Mouse (Mus musculus) macrophage (primary cell): ENCODE measurements around the gene Cep83. TPM values are rescaled to one million over a fixed set of nuclear protein-coding genes. Genes with fewer than 3 reads are reported as not detected.

ENCODE experiments used
- H3K27ac ChIP-seq: fragments of 350-480 bp; formaldehyde crosslinking; 2 replicates; pipeline ENCODE4 v1.9.0; 2021
- H3K36me3 ChIP-seq: fragments of 350-480 bp; formaldehyde crosslinking; 2 replicates; pipeline ENCODE4 v1.9.0; 2021; ENCODE audit errors: inconsistent target
- H3K4me3 ChIP-seq: fragments of 350-480 bp; formaldehyde crosslinking; 2 replicates; pipeline ENCODE4 v1.9.0; 2021; ENCODE audit errors: inconsistent target
- H3K79me2 ChIP-seq: fragments of 350-480 bp; formaldehyde crosslinking; 2 replicates; pipeline ENCODE4 v1.9.0; 2021; ENCODE audit errors: inconsistent target
- WGBS: methylation state at CpG from one replicate; pipeline ENCODE4 v1.1.7; 2026; ENCODE audit warnings: inconsistent platforms; ENCODE audit not compliant: missing documents; 5-methylcytosine and 5-hydroxymethylcytosine counted together
- polyA plus RNA-seq: library from polyadenylated mRNA; stranded (reverse); fragments of 250-400 nt; gene quantifications from 3 replicates; pipeline ENCODE4 v1.2.4, GENCODE M21; 2018; ENCODE audit warnings: inconsistent platforms

The Cep83 gene
- polyA plus RNA-seq, 1 experiment from 2014 or later, result 20.2 TPM

DNA sequence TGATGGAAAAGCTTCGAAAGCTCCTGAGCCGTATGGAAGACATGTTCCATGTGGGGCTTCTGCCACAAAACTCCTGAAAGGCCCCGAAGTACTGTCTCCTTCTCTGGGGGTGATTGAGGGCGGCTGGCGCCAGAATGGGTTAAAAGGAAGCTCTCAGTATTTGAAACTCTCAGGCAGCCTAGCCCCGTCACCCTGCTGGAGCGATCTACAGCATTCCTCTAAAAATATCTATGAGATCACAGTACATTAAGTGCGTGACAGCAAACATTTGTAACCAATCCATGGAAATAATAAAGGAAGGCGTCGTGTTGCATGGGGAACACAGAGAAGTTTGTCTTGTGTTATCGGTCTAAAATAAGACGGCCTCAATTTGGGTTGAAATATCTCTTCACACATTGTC, 138.0 kb downstream of the Cep83 start:
- no peak overlapping the region for H3K4me3 ChIP-seq
- peaks cover 51% of the 10 kb centered on the region for H3K36me3 ChIP-seq
- H3K79me2 ChIP-seq, result no peaks in the 10 kb centered on the region
- WGBS, result 95% methylated on average over 12 of the region's 12 CpGs
- no peak overlapping the region for H3K27ac ChIP-seq

DNA sequence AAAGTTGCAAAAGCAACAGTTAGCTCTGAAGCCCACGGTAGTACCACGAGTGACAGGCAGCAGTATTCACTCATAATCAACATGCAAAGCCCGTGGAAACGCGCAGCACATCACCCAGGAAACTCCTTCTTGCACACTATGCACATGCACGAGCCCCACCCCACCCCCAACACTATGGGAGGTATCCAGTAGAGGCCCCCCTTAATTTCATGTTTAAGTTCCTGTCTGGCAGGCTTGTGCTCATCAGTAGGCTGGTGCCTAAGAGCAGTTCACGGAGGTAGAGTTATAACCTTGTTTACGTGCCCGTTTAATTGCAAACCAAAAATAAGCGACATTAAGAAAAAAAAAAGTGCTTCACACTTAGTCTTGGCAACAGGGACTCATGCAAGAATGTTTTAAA, 138.9 kb downstream of the Cep83 start:
- WGBS, result 76% methylated on average over 9 of the region's 10 CpGs
- no peaks in the 10 kb centered on the region for H3K79me2 ChIP-seq
- H3K36me3 ChIP-seq, result peaks cover 53% of the 10 kb centered on the region
- H3K27ac ChIP-seq, result no peak overlapping the region
- H3K4me3 ChIP-seq, result no peak overlapping the region

DNA sequence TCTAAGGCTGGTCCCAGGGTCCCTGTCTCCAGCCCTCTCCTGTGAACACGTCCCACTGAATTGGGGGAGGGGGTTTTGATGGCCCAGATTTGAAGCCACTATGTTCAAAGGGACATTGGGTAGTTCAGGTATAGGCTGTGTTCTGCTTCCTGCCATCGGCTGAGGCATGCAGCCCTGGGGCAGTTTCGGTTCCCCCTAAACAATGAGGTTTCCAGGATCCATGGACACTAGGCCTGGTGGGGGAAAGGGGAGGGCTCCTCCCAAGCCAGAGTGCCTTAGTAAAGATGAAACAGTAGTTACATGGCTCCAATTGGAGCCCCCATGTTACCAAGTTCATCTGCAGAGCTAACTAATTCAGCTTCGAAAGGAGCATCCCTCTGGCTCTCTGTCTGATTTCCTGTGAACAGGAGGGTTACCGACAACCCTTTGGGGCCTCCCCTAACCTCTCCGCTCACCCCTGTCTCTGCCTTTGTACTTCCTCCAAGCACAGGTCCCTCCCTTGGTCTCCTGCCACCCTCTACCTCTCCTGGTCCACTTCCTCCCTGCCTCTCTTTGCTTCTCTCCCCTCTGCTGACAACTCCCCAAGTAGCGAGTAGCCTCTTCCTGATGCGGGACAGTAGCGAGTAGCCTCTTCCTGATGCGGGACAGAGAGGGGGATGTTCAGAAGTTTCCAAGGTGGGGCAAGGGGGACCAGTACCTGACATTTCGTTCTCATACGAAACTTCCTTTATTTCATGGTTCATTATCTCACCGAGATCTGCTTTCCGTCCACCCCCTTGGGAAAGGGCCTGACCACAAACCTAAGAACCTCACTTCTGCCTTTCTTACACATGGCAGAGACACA, 139.7 kb downstream of the Cep83 start:
- H3K4me3 ChIP-seq, result no peak overlapping the region
- H3K36me3 ChIP-seq, result peaks cover 50% of the 10 kb centered on the region
- peak overlapping the region; percentile 64 for H3K27ac ChIP-seq

DNA sequence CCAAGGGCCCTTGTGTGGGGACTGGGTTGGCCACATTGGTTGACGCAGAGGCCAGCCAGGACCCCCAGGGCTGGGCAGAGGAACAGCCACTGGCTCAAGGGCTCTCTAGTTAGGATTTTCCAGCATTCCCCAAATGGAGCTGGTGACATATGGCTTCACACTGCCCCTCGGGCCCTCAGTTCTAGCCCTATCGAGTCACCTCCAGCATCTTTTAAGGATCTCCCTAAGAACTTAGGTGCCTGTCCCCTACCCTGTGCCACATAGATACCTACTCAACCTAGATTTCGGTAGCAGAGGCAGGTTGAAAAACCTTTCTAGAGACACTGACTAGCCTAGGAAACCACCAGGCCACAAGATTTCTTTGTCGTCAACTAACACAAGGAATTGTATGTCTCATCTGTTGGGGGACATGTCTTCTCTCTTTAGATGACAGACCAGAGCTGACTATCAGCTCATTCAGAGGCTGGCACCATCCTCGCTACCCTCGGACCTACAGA, 140.3 kb downstream of the Cep83 start:
- WGBS, result 62% methylated on average over 7 of the region's 7 CpGs
- Histone ChIP-seq H3K79me2 (no peaks in the 10 kb centered on the region), H3K4me3 (no peak overlapping the region; the same call in 1 of the 2 replicates), H3K36me3 (peaks cover 50% of the 10 kb centered on the region), H3K27ac (peak overlapping the region; percentile 64)

More for the DNA sequence above, 139.7 kb downstream of the Cep83 start:
- no peaks in the 10 kb centered on the region for H3K79me2 ChIP-seq
- WGBS, result 25% methylated on average over 14 of the region's 14 CpGs

DNA sequence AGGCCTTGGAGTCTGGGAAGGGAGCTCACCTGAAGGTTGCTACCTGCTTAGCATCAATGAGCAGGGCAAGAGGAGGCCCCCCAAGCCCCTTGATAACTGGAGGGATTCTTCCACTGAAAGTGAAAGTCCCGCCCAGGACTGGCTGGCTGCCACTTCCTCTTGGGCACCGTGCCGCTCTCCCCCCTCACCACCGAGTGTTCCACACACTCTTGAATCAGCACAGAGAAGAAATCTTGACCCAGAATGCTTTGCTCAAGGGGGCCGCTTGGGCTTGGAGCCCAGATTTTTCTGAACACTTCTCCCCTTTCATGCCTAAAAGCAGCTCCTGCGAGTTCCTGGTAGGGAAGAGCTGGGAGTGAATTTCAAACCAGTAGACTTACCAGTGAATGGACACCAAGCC, 141.0 kb downstream of the Cep83 start:
- peaks cover 55% of the 10 kb centered on the region for H3K36me3 ChIP-seq
- 0% methylated on average over 6 of the region's 6 CpGs for WGBS
- H3K27ac ChIP-seq, result peak overlapping the region; percentile 64
- no peak overlapping the region; the same call in 1 of the 2 replicates for H3K4me3 ChIP-seq
- H3K79me2 ChIP-seq, result no peaks in the 10 kb centered on the region

DNA sequence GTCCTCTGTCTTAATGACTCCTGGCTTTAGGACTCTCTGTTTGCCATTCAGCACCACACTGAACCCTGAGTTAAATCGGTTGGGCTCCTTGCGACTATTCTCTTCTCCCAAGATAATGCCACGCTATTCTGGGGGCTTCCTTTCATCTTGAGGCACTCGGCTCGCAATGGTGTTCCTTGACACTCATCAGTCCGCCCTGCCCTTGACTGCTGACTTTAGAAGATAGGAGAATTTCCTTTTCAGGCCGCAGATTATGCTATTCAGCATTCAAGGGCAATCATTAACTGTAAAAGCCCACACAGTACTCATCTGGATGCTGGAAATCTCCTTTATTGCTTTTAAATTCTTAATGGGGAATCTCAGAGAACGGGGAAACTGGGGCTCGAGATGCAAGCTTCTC, 147.4 kb downstream of the Cep83 start:
- no peaks in the 10 kb centered on the region for H3K79me2 ChIP-seq
- 96% methylated on average over 9 of the region's 9 CpGs for WGBS
- no peak overlapping the region for H3K4me3 ChIP-seq
- peaks cover 84% of the 10 kb centered on the region for H3K36me3 ChIP-seq
- no peak overlapping the region for H3K27ac ChIP-seq
